Mouse (Mus musculus): ENCODE measurements around the gene Ism2. TPM values are rescaled to one million over a fixed set of nuclear protein-coding genes. Genes with fewer than 3 reads are reported as not detected.

The Ism2 gene
- 0.07 and 0.11 TPM in 2 replicates for polyA plus RNA-seq (2012; rRNA removed)
- 0.08 and 0.32 TPM in 2 replicates for polyA plus RNA-seq (2014; fragmentation: Nextera tagmentation; extraction: Ambion mirVana)

GRCm38 (mm10) chr12:87299657-87300440, at the start of gene Ism2:
Gene Ism2 (minus strand): TSS chr12:87299705.
- H3K4me1 ChIP-seq (replicated peaks; ENCODE audit: control insufficient read depth in 2 of 2, insufficient read depth in 2 of 2, low read length in 1 of 2): no peaks in the 10 kb centered on the region
- WGBS (ENCODE audit: insufficient replicate concordance): under 1% methylated on average over 76 of the region's 86 CpGs
- DNase-seq (ENCODE audit: low read depth in 3 of 3, low spot score in 3 of 3) (no peak), ATAC-seq (ENCODE audit: insufficient read depth) (peak; percentile 61)
- H3K4me3 ChIP-seq (ENCODE audit: insufficient read depth in 1 of 2, low read depth in 2 of 2, low read length in 2 of 2): peak within 1 kb of the TSS; percentile 47 to 55
- TF ChIP-seq CTCF (IDR thresholded peaks at IDR 0.05; ENCODE audit: low read depth) (no peak), EP300 (IDR thresholded peaks at IDR 0.05; ENCODE audit: low read depth) (no peak)
- H3K9me3 ChIP-seq (ENCODE audit: control insufficient read depth, low read length): no peaks in the 10 kb centered on the region
- peak within 1 kb of the TSS; percentile 1 for H3K9ac ChIP-seq (replicated peaks)
- no peak within 1 kb of the TSS for H3K27ac ChIP-seq
- H3K27me3 ChIP-seq (ENCODE audit: control insufficient read depth, insufficient read depth, low read length): peaks cover 28% of the 10 kb centered on the region
- peak within 1 kb of the TSS; percentile 66 for H3K4me2 ChIP-seq (ENCODE audit: low read depth)
- no peaks in the 10 kb centered on the region for H3K36me3 ChIP-seq (replicated peaks; ENCODE audit: control insufficient read depth, insufficient read depth, low read depth)

GRCm38 (mm10) chr12:87348029-87348428, 48.5 kb upstream of the Ism2 start:
- ATAC-seq (ENCODE audit: insufficient read depth): no peak
- H3K27me3 ChIP-seq (ENCODE audit: control insufficient read depth, insufficient read depth, low read length): no peaks in the 10 kb centered on the region
- no peaks in the 10 kb centered on the region for H3K36me3 ChIP-seq (replicated peaks; ENCODE audit: control insufficient read depth, insufficient read depth, low read depth)
- peaks cover 0 to 2% of the 10 kb centered on the region in 2 experiments; a peak in 1 of 4 replicates for H3K4me1 ChIP-seq (replicated peaks; ENCODE audit: control insufficient read depth in 2 of 2, insufficient read depth in 2 of 2, low read length in 1 of 2)
- 67% methylated on average over 2 of the region's 2 CpGs for WGBS (ENCODE audit: insufficient replicate concordance)
- no peak overlapping the region for H3K27ac ChIP-seq
- no peak for TF ChIP-seq CTCF (IDR thresholded peaks at IDR 0.05; ENCODE audit: low read depth)
- no peak for TF ChIP-seq EP300 (IDR thresholded peaks at IDR 0.05; ENCODE audit: low read depth)
- H3K4me3 ChIP-seq (ENCODE audit: insufficient read depth in 1 of 2, low read depth in 2 of 2, low read length in 2 of 2): no peak overlapping the region
- H3K9ac ChIP-seq (replicated peaks): no peak overlapping the region
- no peaks in the 10 kb centered on the region for H3K9me3 ChIP-seq (ENCODE audit: control insufficient read depth, low read length)
- no peak for DNase-seq (ENCODE audit: low read depth in 3 of 3, low spot score in 3 of 3)
- no peak overlapping the region for H3K4me2 ChIP-seq (ENCODE audit: low read depth)

- H3K4me2 ChIP-seq (ENCODE audit: low read depth): no peak overlapping the region
- no peak for DNase-seq (ENCODE audit: low read depth in 3 of 3, low spot score in 3 of 3)
- no peaks in the 10 kb centered on the region for H3K9me3 ChIP-seq (ENCODE audit: control insufficient read depth, low read length)
- TF ChIP-seq EP300 (IDR thresholded peaks at IDR 0.05; ENCODE audit: low read depth) (no peak), CTCF (IDR thresholded peaks at IDR 0.05; ENCODE audit: low read depth) (peak; percentile 38)
- no peaks in the 10 kb centered on the region for H3K27me3 ChIP-seq (ENCODE audit: control insufficient read depth, insufficient read depth, low read length)
- peaks cover 0 to 2% of the 10 kb centered on the region in 2 experiments; a peak in 1 of 4 replicates for H3K4me1 ChIP-seq (replicated peaks; ENCODE audit: control insufficient read depth in 2 of 2, insufficient read depth in 2 of 2, low read length in 1 of 2)
- H3K9ac ChIP-seq (replicated peaks): no peak overlapping the region
- no peak overlapping the region for H3K27ac ChIP-seq
- no peak overlapping the region for H3K4me3 ChIP-seq (ENCODE audit: insufficient read depth in 1 of 2, low read depth in 2 of 2, low read length in 2 of 2)
- no peak for ATAC-seq (ENCODE audit: insufficient read depth)
- whole genome bisulfite sequencing (ENCODE audit: insufficient replicate concordance): 72% methylated on average over 2 of the region's 2 CpGs
- no peaks in the 10 kb centered on the region for H3K36me3 ChIP-seq (replicated peaks; ENCODE audit: control insufficient read depth, insufficient read depth, low read depth)
Observed at GRCm38 (mm10) chr12:87347511-87347910, 48.0 kb upstream of the Ism2 start.

GRCm38 (mm10) chr12:87343084-87343605, 43.6 kb upstream of the Ism2 start:
- peaks cover 0 to 2% of the 10 kb centered on the region in 2 experiments; a peak in 1 of 4 replicates for H3K4me1 ChIP-seq (replicated peaks; ENCODE audit: control insufficient read depth in 2 of 2, insufficient read depth in 2 of 2, low read length in 1 of 2)
- H3K9ac ChIP-seq (replicated peaks): no peak overlapping the region
- no peak overlapping the region for H3K4me3 ChIP-seq (ENCODE audit: insufficient read depth in 1 of 2, low read depth in 2 of 2, low read length in 2 of 2)
- ATAC-seq (ENCODE audit: insufficient read depth): no peak
- no peak overlapping the region for H3K27ac ChIP-seq
- H3K4me2 ChIP-seq (ENCODE audit: low read depth): no peak overlapping the region
- no peaks in the 10 kb centered on the region for H3K9me3 ChIP-seq (ENCODE audit: control insufficient read depth, low read length)
- H3K36me3 ChIP-seq (replicated peaks; ENCODE audit: control insufficient read depth, insufficient read depth, low read depth): no peaks in the 10 kb centered on the region
- TF ChIP-seq EP300 (IDR thresholded peaks at IDR 0.05; ENCODE audit: low read depth) (no peak), CTCF (IDR thresholded peaks at IDR 0.05; ENCODE audit: low read depth) (no peak)
- no peaks in the 10 kb centered on the region for H3K27me3 ChIP-seq (ENCODE audit: control insufficient read depth, insufficient read depth, low read length)
- peak in 1 of 3 experiments; percentile 9 for DNase-seq (ENCODE audit: low read depth in 3 of 3, low spot score in 3 of 3)

GRCm38 (mm10) chr12:87338082-87338481, 38.6 kb upstream of the Ism2 start:
- Histone ChIP-seq H3K27ac (no peak overlapping the region), H3K4me2 (ENCODE audit: low read depth) (no peak overlapping the region), H3K4me1 (replicated peaks; ENCODE audit: control insufficient read depth in 2 of 2, insufficient read depth in 2 of 2, low read length in 1 of 2) (no peaks in the 10 kb centered on the region), H3K9ac (replicated peaks) (no peak overlapping the region), H3K9me3 (ENCODE audit: control insufficient read depth, low read length) (no peaks in the 10 kb centered on the region), H3K27me3 (ENCODE audit: control insufficient read depth, insufficient read depth, low read length) (no peaks in the 10 kb centered on the region), H3K4me3 (ENCODE audit: insufficient read depth in 1 of 2, low read depth in 2 of 2, low read length in 2 of 2) (no peak overlapping the region), H3K36me3 (replicated peaks; ENCODE audit: control insufficient read depth, insufficient read depth, low read depth) (no peaks in the 10 kb centered on the region)
- TF ChIP-seq CTCF (IDR thresholded peaks at IDR 0.05; ENCODE audit: low read depth): no peak
- no peak for TF ChIP-seq EP300 (IDR thresholded peaks at IDR 0.05; ENCODE audit: low read depth)
- 63% methylated on average over 4 of the region's 4 CpGs for WGBS (ENCODE audit: insufficient replicate concordance)
- DNase-seq (ENCODE audit: low read depth in 3 of 3, low spot score in 3 of 3) (no peak), ATAC-seq (ENCODE audit: insufficient read depth) (no peak)

Data from liver, embryonic 14.5 days (tissue).